Mouse (Mus musculus) erythroid progenitor cell, adult 5-6 weeks (primary cell): Measurements from ENCODE around the gene Fdps. TPM values are rescaled to one million over a fixed set of nuclear protein-coding genes. Genes with fewer than 3 reads are reported as not detected.
"Not testable (repeated sequence)": the region's sequence is repeated elsewhere in the genome, so short reads cannot be mapped to it uniquely, and the experiment has no call there.

Source experiments
- ATAC-seq: replicated peaks from 2 replicates; pipeline ENCODE4 v1.8.0; 2016; ENCODE audit warnings: moderate number of reproducible peaks, mild to moderate bottlenecking, moderate TSS enrichment, inconsistent platforms; ENCODE audit not compliant: poor library complexity, low FRiP score, severe bottlenecking
- total RNA-seq, 2 experiments: library from RNA; stranded (forward) in 1 of 2; stranded (reverse) in 1 of 2; fragments of 150-400 nt in 1 of 2; fragments of 186-747, 209-891 nt in 1 of 2; gene quantifications; 2 replicates each; pipeline versions ENCODE4 v1.2.3 to v1.2.4; 2015 to 2017; ENCODE audit warnings: low replicate concordance in 2 of 2

Gene Fdps
- total RNA-seq, 2 experiments from 2014 or later, result 20.1 to 30.0 TPM

- ATAC-seq, result no peak
These were observed 1.5 kb upstream of the Fdps start for GRCm38 (mm10) chr3:89103291-89103595.

- no peak for ATAC-seq
These were observed 934 bp upstream of the Fdps start for GRCm38 (mm10) chr3:89102495-89103290.

GRCm38 (mm10) chr3:89101459-89101811, 324 bp downstream of the Fdps start:
- ATAC-seq, result peak; percentile 58

- no peak for ATAC-seq
These were observed 948 bp downstream of the Fdps start, which contains the start of gene Gm43738 for GRCm38 (mm10) chr3:89100811-89101210. Gene Gm43738 (minus strand): TSS chr3:89101099.

- no peak for ATAC-seq
These were observed 7.7 kb downstream of the Fdps start for GRCm38 (mm10) chr3:89094021-89094420.

- ATAC-seq, result no peak
These were observed 8.6 kb downstream of the Fdps start, which contains the start of gene Rusc1 for GRCm38 (mm10) chr3:89093175-89093574. Gene Rusc1 (minus strand): TSS chr3:89093311.

GRCm38 (mm10) chr3:89092509-89093090, 9.2 kb downstream of the Fdps start:
- ATAC-seq, result no peak

- no peak for ATAC-seq
These were observed 9.8 kb downstream of the Fdps start for GRCm38 (mm10) chr3:89091811-89092508.

- ATAC-seq, result peak; percentile 56
These were observed 10.8 kb downstream of the Fdps start for GRCm38 (mm10) chr3:89090694-89091655.

GRCm38 (mm10) chr3:89089882-89090591, 11.7 kb downstream of the Fdps start:
- ATAC-seq, result peak; percentile 93

- ATAC-seq, result no peak
These were observed 12.8 kb downstream of the Fdps start for GRCm38 (mm10) chr3:89088974-89089373.

- ATAC-seq, result no peak
These were observed 14.2 kb downstream of the Fdps start for GRCm38 (mm10) chr3:89087338-89088110.

GRCm38 (mm10) chr3:89084654-89085190, 17.0 kb downstream of the Fdps start:
- ATAC-seq, result no peak

- no peak for ATAC-seq
These were observed 17.6 kb downstream of the Fdps start for GRCm38 (mm10) chr3:89084133-89084532.

GRCm38 (mm10) chr3:89082287-89082686, 19.5 kb downstream of the Fdps start:
- not testable (repeated sequence) for ATAC-seq

- ATAC-seq, result no peak
These were observed 24.4 kb downstream of the Fdps start for GRCm38 (mm10) chr3:89077383-89077782.

- ATAC-seq, result no peak
These were observed 34.5 kb downstream of the Fdps start for GRCm38 (mm10) chr3:89067265-89067664.

GRCm38 (mm10) chr3:89061696-89062095, 40.1 kb downstream of the Fdps start:
- no peak for ATAC-seq
